Mouse (Mus musculus): ENCODE measurements at regions not wholly inside any gene's neighbourhood (a gene's known extent, or its start where the extent isn't known, plus 50 kb on each side); places are given as distances from the start of the nearest gene placed in this dataset.

DNA sequence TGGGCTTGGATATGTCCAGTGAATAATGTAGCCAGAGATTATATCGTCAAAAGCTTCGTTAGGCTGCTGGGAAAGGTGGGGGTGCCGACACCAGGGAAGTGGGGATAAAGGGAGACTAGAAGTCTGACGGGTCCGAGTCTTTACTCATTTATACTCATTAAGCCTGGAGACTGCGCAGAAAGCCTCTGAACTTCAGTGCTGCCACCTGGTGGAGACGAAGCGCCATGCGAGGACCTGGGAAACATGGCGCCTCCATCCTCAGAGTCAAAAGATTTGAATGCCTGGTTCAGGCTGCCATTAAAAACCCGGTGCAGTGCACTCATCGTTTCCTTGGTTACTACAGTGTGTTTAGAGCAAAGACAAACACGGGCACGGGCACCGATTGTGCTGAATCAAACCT, 337.2 kb downstream of the Hlx start:
- DNase-seq (ENCODE audit: low spot score in 2 of 2): peak; percentile 5 to 55

DNA sequence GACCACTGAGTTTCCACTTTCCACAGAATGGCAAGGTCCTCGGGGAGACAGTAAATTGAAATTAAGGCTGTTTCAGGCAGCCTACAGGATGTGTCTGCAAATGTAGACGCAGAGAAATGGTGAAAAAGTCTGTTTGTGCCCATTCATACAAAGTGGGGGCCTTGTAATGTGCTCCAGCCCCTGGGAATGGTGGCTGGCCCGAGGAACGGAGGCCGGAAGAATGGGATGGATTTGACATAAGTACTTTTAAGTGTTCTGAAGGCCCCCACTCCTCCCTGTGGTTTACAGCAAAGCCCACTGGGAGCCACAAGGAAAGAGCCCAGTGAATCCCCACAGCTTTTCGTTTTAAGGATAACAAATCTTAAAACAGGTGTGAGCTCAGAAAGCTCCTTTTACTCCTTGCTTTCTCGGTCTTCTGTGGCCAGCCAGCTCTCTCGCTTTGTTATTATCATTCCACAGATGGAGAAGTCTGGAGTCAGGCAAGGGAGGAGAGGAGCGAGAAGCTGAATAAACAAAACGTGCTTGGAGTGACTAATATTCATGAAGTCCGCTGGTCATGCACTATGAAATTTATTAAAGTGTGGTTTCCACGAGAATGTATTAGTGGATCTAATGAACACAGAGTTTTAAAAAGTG, 337.7 kb downstream of the Hlx start:
- DNase-seq (ENCODE audit: low spot score in 2 of 2): no peak

DNA sequence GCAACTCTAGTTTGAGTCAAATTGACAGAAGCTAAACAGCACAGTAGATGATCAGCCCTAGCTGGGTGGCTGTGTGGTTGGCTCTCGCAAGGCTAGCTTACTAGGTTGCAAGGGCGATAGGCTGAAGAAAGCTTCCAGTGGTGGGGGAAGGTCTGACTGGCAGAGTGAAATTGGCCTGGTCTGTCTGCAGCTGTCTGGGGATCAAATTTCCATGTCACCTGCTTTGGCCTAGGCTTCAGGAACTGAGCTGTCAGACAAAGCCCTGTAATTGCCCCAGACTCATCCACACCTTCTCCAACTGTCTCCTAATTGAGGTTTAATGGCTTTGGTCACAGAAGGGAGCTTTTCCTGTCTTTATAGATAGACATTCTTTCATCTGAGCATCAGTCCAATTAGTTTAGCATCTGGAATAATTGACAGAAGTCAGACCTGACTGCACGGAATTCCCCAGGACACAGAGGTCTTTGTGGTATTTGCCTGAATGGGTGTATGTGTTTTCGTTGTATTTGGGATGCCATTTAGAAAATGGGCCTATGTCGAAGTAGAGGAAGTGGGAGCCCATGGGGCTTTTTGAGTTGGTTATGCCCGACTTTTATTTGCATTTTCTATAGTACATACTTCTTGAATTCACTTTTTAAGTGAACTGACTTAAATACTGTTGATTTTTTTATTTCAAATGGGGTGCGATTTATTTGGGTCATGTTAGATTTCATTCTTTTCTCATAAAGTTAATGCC, 348.2 kb downstream of the Hlx start:
- peak in 1 of 2 experiments; percentile 20 for DNase-seq (ENCODE audit: low spot score in 2 of 2)

DNA sequence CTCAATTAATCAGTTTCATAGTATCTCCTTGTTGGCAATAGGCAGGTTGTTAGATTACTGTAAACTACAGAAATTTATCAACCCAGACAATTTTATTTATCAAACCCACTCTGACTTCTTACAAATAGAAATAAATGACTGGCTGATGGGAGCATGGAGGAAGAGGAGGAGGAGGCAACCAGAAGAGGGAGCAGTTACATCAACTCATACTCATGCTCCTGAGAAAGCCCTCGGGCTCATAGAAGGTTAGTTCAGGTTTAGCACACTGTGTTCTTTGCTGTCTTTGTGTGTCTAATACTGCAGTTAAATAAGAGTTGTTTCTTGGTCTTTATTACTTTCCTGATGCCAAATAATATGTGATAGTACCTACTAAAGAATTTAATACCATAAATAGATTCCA, 344.6 kb upstream of the 1700056E22Rik start:
- DNase-seq (ENCODE audit: low spot score in 2 of 2): no peak

DNA sequence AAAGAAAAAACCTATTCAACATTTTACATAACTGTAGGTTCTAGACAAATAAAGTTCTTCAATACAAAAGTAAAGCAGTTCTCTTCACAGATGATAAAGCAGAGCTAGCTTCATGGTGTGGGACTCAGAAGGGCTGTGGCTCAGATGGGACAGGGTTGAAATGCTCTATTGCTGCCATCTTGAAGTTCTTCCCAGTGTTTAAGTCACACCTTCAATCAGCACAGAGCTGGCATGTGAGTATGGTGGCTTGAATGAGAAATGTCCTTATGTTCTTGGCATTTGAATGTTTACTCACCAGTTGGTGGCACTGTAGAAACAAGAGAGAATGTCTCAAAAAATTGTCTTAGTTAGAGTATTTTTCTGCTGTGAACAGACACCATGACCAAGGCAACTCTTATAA, 330.9 kb upstream of the 1700056E22Rik start:
- DNase-seq (ENCODE audit: low spot score in 2 of 2): no peak

DNA sequence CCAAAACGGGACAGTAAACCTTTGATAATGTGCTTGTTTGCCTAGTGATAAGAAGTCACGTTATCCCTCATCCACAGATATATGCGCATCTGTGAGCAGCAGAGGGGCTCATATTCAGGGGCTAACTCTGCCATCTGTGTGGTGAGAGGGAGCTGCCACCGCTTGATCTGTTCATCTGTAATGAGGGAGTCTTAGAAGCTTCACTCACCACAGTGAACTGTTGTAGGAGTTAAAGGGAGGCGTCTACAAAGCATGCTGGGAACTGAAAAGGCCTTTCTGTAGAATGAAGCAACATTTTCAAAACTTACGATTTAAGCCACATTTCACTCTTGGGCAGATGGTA, 324.1 kb upstream of the 1700056E22Rik start:
- DNase-seq (ENCODE audit: low spot score in 2 of 2): no peak

DNA sequence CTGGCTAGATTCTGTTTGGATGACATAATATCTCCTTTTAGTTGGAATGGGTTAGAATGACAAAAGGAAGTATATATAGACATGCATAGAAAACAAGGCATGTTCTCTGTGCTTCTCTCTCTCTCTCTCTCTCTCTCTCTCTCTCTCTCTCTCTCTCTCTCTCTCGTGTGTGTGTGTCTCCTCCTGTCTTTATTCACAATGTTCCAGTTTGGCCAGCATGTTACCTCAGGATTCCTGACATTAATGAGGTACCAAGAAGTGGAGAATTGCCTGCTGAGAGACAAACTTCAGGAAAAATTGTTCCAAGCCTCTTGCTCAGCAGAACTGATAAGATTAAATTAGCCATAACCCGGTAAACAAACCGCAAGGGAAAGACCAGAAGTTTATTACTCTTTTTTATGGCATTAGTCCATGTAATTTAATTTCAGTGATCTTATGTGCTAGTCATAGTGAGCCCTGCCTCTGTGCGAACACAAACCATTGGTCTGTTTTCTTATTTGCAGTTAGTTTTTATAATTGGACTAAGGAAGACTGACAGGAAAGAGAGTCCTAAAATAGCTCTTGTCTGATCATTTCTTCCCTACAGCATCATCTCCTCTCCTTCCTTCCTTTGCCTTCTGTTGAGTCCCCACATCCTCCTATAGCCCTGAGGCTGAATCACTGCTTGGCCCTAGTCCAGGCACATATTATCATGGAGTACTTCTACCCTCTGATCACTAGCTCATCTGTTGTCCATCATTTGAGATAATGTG, 323.5 kb upstream of the 1700056E22Rik start:
- no peak for DNase-seq (ENCODE audit: low spot score in 2 of 2)

DNA sequence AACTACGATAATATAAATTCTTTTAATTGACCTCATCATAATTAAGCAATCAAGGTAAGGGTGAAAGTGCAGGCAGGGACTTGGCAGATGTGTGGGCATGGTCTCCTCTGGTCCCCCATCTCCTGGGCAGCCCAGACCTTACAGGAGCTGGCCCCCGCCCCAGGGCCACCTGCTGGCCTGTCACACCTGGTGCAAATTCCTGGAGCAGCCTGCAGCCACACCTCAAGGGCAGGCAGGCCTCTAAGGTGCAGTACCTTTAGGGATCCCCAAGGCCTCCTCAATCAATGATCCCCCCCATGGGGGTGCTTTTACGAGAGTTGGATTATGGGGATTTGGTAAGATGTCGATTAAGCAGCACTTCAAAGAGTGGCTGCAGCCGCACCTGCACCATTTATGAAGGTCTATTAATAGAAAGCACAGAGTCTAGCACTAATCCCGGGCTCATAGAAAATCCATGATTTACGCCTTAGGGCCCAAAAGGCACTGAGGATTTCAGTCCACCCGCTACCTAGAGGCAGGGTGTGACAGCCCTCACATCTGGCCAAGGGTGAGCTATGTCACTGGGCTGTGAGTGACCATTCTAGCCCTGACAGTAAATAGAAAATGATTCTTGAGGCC, 319.8 kb upstream of the 1700056E22Rik start:
- DNase-seq (ENCODE audit: low spot score in 2 of 2): no peak

DNA sequence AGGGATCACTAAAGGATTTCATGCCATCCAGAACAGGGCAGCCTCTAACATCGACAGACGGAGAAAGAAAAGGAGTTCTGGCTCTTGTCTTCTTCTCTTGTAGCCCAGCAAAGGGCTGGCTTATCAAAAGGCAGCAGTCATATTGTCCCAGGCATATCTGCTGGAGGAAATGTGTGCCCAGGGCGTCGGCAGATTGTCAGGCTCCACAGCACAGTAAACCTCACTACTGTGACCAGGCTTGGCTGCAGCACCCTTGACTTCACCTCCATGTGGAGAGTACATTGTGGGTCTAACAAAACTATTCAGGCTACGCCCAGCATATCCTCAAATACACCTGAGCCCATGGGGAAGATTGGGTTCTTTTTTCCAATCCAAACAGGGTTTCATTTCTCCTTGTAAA, 317.7 kb upstream of the 1700056E22Rik start:
- no peak for DNase-seq (ENCODE audit: low spot score in 2 of 2)

DNA sequence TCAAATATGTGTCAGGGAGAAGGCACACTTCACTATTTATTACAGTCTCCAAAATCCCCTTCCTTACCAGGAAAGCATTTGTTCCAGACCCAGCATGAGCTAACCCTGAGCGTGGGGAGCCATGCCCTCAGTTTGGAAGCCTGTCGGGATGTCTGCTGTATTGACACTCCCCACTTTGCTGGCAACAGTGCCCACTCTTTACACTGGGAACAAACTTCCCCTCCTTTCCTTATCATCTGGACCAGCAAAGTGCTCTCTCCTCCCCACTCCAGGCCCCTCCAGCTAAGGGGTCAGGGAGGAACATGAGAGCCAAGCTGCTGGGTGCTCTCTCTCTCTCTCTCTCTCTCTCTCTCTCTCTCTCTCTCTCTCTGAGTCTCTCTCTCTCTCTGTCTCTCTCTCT, 310.7 kb upstream of the 1700056E22Rik start:
- DNase-seq (ENCODE audit: low spot score in 2 of 2): no peak

DNA sequence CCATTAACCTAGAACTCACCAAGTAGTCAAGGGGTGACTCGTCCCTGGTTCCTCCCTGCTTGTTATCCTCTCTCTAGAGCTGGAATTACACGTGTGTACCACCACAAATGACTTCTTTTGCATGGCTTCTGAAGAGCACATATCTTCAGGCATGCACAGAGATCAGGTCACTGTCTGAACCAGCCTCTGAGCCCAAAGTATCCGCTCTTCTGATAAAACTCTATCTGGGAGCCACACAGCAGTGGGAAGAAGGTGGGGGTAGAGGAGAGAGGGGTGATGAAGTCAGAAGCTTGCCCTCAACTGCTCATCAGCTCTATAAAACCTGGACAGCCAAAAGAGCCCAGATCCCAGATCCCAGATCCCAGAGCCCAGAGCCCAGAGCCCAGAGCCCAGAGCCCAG, 301.9 kb upstream of the 1700056E22Rik start:
- DNase-seq (ENCODE audit: low spot score in 2 of 2): no peak

DNA sequence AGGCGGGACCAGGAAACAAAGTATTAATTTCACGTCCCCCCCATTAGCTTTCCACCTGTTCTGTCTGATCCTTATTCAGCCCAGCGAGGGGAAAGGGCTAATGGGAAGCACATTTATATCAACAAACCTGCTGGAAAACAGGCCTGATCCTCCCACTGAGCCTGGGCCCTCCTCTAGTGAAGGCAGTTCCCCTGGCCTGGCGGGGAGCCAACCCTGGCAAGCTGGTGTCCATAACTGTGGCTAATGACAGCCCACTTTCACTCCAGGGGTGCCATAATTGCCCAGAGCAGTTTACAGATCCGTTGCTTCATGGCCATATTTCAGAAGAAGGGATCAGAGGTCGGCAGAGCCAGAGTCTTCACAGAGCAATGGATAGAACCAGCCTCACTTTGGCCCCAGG, 301.2 kb upstream of the 1700056E22Rik start:
- no peak for DNase-seq (ENCODE audit: low spot score in 2 of 2)

DNA sequence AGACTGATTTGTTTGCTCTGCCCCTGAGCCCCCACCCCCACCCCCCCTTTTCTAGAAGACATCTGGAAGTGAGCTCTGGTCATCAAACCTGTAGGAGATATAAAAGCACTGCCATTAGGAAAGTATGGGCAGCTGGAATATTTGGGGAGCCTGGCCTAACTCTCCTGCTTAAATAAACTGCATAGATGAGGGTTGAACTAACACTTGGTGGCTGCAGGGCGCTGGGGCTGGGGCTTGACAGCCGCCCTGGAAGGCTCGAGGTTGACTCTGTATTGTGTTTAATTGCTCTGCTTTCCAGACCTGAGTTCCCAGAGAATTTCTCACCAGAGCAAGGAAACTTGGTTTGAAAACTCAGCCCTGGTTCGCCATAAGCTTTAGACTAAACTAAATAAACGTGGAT, 300.7 kb upstream of the 1700056E22Rik start:
- no peak for DNase-seq (ENCODE audit: low spot score in 2 of 2)

DNA sequence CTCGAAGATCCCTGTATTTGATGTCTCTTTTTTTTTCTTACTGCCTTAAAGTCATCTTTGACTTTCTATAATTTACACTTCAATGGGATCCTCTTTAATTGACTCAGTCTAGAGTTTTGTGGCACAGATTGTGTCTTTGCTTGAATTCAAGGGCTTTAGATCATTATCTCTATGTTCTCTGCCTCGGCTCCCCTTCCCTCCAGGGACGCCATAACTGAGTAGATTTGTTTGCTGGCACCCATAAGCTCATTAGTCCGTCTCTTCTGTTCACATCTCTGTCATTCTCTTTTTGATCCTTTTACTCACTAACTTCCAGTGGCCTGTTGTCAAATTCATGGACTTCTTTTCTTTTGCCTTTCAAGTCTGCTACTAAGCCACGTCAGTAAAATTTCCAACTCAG, 299.0 kb upstream of the 1700056E22Rik start:
- DNase-seq (ENCODE audit: low spot score in 2 of 2): no peak

DNA sequence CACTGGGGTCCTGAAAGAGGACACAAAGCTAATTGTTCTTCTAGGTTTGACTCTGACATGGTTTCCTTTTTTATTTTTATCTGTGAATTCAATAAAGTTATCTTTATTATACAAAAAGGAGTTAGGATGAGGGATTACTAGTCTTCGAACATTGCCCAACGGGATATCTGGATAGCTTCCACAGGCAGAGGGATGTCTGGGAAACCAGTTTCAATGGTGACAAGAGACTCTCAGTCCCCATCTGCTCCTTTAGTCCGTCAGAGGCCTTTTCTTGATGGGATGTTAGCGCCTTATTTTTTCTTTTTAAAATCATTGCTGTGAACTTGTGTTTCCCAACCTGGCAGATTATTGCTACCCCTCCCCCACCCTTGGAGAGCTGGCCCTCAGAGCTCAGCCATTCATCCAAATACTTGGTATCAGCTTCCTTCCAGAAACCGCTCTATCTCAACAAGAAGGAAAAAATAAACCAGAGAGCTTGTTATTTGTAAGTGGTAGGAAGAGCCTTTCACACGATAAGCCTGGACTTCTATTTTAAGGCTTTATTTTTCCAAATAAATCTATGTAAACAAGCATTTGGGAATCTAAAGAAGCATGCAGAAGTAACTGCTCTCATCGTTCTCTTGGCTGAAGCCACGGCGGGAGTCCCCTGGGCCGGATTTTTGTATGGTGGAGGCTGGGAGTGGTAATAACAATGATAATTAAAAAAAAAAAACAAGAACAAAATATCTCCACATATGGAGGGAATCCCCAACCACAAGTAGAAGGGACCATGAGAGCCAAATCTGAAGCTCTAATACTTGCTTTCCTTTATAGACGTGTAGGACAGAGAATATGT, 296.6 kb upstream of the 1700056E22Rik start:
- DNase-seq (ENCODE audit: low spot score in 2 of 2): no peak

DNA sequence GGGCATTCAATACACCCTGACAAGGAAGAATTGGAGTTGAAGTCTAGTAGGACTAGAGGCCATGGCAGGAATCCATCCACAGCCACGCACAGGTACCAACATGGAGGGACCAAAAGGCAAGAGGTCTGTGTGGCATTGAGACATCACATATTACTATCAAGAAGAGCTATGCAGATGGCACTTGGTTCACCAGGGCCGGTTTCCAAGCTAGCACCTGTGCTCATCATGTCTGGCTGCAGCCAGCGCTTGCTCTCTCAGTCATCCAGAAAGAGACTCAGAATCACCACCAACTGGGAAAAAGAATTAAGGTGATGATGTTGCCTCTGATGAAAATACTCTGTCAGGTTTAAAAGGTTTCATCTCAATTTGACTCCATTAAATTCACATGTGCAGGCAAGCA, 292.1 kb upstream of the 1700056E22Rik start:
- DNase-seq (ENCODE audit: low spot score in 2 of 2): no peak

DNA sequence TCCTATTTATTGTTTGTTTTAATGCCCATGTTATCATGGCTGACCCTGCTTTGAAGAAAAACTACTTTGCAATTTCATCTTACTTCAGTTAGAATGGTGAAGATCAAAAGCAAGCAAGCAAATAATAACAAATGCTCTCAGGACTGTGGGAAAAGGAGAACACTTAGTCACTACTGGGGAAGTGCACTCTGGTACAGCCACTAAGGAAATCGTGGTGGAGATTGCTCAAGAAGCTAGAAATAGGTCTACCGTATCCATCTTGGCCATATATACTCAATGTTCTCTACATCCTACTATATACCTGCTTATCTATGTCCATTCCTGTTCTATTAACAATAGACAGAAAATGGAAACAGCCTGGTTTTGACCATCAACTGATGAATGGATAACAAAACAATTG, 290.1 kb upstream of the 1700056E22Rik start:
- DNase-seq (ENCODE audit: low spot score in 2 of 2): no peak

DNA sequence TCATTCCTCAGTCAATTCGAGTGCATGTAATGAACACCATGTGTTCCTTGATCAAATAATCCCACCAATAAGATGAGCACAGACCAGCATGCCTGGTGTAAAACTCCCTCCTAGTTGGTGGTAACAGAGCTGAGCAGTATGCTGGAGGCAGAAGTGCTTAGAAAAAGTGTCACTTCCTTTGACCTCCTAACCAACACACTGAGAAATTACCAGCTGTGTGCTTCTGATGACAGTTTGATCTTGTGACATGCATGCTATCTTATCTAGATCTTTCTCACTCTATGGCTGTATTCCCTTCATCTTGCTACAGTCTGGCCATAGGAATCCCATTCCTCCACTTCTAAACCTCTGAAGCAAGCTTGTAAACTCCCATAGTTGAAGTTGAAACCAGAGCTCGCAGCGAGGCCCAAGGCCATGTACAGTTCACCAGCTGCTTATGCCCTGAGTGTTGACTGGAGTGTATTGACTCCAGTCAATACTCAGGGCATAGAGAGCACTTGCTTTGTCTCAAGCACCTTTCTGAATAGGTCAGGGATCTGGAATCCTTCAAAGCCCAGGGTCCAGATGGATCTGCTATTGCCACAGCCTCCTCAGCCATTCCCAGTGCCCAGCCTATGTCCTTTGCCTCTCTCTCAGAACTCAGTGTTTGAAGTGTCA, 286.5 kb upstream of the 1700056E22Rik start:
- DNase-seq (ENCODE audit: low spot score in 2 of 2): no peak

DNA sequence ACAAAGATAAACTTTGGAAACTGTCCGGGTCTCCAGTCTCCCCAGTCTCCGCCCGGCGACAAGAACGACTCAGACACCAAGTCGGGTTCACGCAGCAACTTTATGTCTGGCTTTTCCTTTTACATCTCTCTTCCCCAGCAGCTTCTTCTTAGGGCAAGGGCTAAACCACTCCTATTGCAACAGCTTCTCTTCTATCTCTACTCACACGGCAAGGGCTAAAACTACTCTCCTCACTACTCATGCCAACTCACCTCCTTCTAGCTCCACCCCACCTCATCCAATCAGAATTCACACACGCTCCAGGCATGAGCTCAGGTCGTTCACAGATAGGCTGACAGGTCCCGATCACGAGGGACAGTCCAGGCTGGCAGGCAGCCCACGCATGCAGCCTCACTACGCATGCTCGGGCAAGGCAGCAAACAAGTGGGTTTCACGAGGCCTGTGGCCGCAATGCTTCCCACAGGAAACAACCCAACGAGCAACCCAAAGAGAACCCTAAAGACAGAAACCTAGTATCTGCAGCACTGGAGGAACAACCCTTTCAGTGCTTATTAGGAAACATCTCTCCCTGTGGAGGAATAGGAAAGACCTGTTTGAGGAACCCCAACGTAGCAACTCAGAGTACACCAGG, 276.2 kb upstream of the 1700056E22Rik start:
- DNase-seq (ENCODE audit: low spot score in 2 of 2): no peak

DNA sequence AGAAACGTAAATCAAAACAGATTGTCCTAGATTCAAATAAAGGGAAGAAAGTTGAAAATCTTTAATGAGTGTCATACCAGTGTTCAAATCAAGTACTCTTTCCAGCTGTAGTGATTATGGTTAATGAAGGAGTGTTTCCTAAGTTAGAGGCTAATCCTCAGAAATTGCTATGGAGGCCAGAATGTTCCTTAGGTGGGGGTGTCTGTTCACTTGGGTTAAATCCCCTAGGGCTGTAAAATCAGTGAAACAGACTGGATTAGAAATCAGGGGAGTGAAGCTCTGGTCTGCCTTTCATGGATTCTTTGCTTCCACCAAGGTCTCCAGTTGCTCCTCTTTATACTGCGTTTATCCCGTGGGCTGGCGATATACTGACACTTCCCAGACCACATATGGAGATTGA, 270.7 kb upstream of the 1700056E22Rik start:
- DNase-seq (ENCODE audit: low spot score in 2 of 2): no peak

DNA sequence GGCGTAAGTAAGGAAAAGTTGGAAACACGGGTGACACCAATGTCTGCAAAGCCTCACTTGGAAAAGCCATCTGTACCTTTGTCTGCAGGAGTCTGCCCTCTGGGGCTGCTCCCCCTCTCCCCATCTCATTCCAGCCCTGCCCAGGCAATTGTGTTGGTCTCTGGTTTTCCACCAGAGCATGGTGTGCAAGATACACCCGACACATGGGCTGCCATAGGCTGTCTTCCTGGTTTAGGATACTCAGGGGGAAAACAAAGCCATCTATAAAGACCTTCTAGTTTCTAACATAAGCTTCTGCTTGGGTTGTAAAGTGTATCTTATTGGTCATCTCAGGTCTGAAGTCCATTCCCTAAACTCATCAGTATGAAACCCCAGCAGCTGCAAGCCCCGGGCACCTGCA, 270.1 kb upstream of the 1700056E22Rik start:
- no peak for DNase-seq (ENCODE audit: low spot score in 2 of 2)

Measured in natural killer cell, adult 2 months (primary cell).